Mouse (Mus musculus): ENCODE data around the gene Wnk4.

Gene Wnk4

GRCm38 (mm10) chr11:101245071-101245470 lies 15.3 kb upstream of the Wnk4 start:
- DNase-seq (ENCODE audit: low spot score in 2 of 2), result no peak

GRCm38 (mm10) chr11:101245855-101246701 lies 14.3 kb upstream of the Wnk4 start, which contains the start of gene Ramp2:
Gene Ramp2 (plus strand): TSS chr11:101246028.
- no peak for DNase-seq (ENCODE audit: low spot score in 2 of 2)

GRCm38 (mm10) chr11:101246702-101247012 lies 13.7 kb upstream of the Wnk4 start:
- no peak for DNase-seq (ENCODE audit: low spot score in 2 of 2)

GRCm38 (mm10) chr11:101247521-101248030 lies 12.8 kb upstream of the Wnk4 start:
- DNase-seq (ENCODE audit: low spot score in 2 of 2), result no peak

- DNase-seq (ENCODE audit: low spot score in 2 of 2), result no peak
These were observed 11.9 kb upstream of the Wnk4 start for GRCm38 (mm10) chr11:101248258-101248994.

- no peak for DNase-seq (ENCODE audit: low spot score in 2 of 2)
These were observed 9.3 kb upstream of the Wnk4 start for GRCm38 (mm10) chr11:101251031-101251430.

- no peak for DNase-seq (ENCODE audit: low spot score in 2 of 2)
These were observed 7.4 kb upstream of the Wnk4 start for GRCm38 (mm10) chr11:101252941-101253340.

- DNase-seq (ENCODE audit: low spot score in 2 of 2), result peak; percentile 66 to 78
These were observed 6.6 kb upstream of the Wnk4 start, which contains the start of gene Vps25 for GRCm38 (mm10) chr11:101253613-101254389. Gene Vps25 (plus strand): TSS chr11:101253707.

GRCm38 (mm10) chr11:101255826-101256775 lies 4.3 kb upstream of the Wnk4 start:
- no peak for DNase-seq (ENCODE audit: low spot score in 2 of 2)

- DNase-seq (ENCODE audit: low spot score in 2 of 2), result no peak
These were observed 1.1 kb upstream of the Wnk4 start for GRCm38 (mm10) chr11:101259261-101259712.

- DNase-seq (ENCODE audit: low spot score in 2 of 2), result no peak
These were observed 536 bp downstream of the Wnk4 start for GRCm38 (mm10) chr11:101260826-101261380.

GRCm38 (mm10) chr11:101262272-101262967 lies 2.1 kb downstream of the Wnk4 start:
- DNase-seq (ENCODE audit: low spot score in 2 of 2), result no peak

- DNase-seq (ENCODE audit: low spot score in 2 of 2), result no peak
These were observed 3.0 kb downstream of the Wnk4 start for GRCm38 (mm10) chr11:101263138-101263988.

GRCm38 (mm10) chr11:101263989-101264280 lies 3.6 kb downstream of the Wnk4 start:
- no peak for DNase-seq (ENCODE audit: low spot score in 2 of 2)

- DNase-seq (ENCODE audit: low spot score in 2 of 2), result no peak
These were observed 4.6 kb downstream of the Wnk4 start for GRCm38 (mm10) chr11:101264954-101265471.

GRCm38 (mm10) chr11:101265906-101266305 lies 5.5 kb downstream of the Wnk4 start:
- no peak for DNase-seq (ENCODE audit: low spot score in 2 of 2)

- no peak for DNase-seq (ENCODE audit: low spot score in 2 of 2)
These were observed 9.3 kb downstream of the Wnk4 start for GRCm38 (mm10) chr11:101269577-101270116.

- DNase-seq (ENCODE audit: low spot score in 2 of 2), result no peak
These were observed 12.1 kb downstream of the Wnk4 start for GRCm38 (mm10) chr11:101272446-101272845.

All from frontal cortex, postnatal 25 days (tissue).